Mouse (Mus musculus) c-Kit-positive CD71-positive TER-119-negative erythroid progenitor cells, embryonic 14.5 days (primary cell): Measurements from ENCODE around the gene Flt3.
A peak's percentile ranks its signal among the peaks of the same experiment; 100 is the strongest.

Experiments
- DNase-seq: peaks from one replicate; pipeline ENCODE4 v3.0.0-alpha.2; 2013; ENCODE audit warnings: low read depth

Gene Flt3

GRCm38 (mm10) chr5:147408731-147409130 is 8.4 kb upstream of the Flt3 start:
- no peak for DNase-seq

- DNase-seq: no peak
These were observed 5.8 kb upstream of the Flt3 start for GRCm38 (mm10) chr5:147406135-147406534.

- no peak for DNase-seq
These were observed 2.2 kb upstream of the Flt3 start for GRCm38 (mm10) chr5:147402505-147402904.

GRCm38 (mm10) chr5:147401024-147401423 is 735 bp upstream of the Flt3 start:
- no peak for DNase-seq

- DNase-seq: no peak
These were observed 253 bp upstream of the Flt3 start for GRCm38 (mm10) chr5:147400505-147400979.

- DNase-seq: no peak
These were observed 5.2 kb downstream of the Flt3 start for GRCm38 (mm10) chr5:147395050-147395449.

- DNase-seq: no peak
These were observed 7.5 kb downstream of the Flt3 start for GRCm38 (mm10) chr5:147392667-147393213.

- DNase-seq: no peak
These were observed 9.5 kb downstream of the Flt3 start for GRCm38 (mm10) chr5:147390772-147391171.

GRCm38 (mm10) chr5:147389052-147389451 is 11.2 kb downstream of the Flt3 start:
- DNase-seq: no peak

GRCm38 (mm10) chr5:147388376-147389008 is 11.8 kb downstream of the Flt3 start:
- DNase-seq: peak; percentile 51

GRCm38 (mm10) chr5:147386865-147387264 is 13.4 kb downstream of the Flt3 start:
- DNase-seq: no peak

- peak; percentile 24 for DNase-seq
These were observed 18.9 kb downstream of the Flt3 start for GRCm38 (mm10) chr5:147381396-147381795.

GRCm38 (mm10) chr5:147379481-147379880 is 20.8 kb downstream of the Flt3 start:
- DNase-seq: no peak

- no peak for DNase-seq
These were observed 30.0 kb downstream of the Flt3 start for GRCm38 (mm10) chr5:147370276-147370675.

GRCm38 (mm10) chr5:147368221-147368620 is 32.1 kb downstream of the Flt3 start:
- no peak for DNase-seq

- no peak for DNase-seq
These were observed 34.1 kb downstream of the Flt3 start for GRCm38 (mm10) chr5:147365995-147366765.

- no peak for DNase-seq
These were observed 37.2 kb downstream of the Flt3 start for GRCm38 (mm10) chr5:147363054-147363453.

- no peak for DNase-seq
These were observed 41.8 kb downstream of the Flt3 start for GRCm38 (mm10) chr5:147358481-147358880.

GRCm38 (mm10) chr5:147357536-147357935 is 42.8 kb downstream of the Flt3 start:
- peak; percentile 31 for DNase-seq

GRCm38 (mm10) chr5:147356260-147357055 is 43.8 kb downstream of the Flt3 start:
- DNase-seq: no peak

- DNase-seq: no peak
These were observed 44.5 kb downstream of the Flt3 start for GRCm38 (mm10) chr5:147355788-147356187.

- no peak for DNase-seq
These were observed 45.3 kb downstream of the Flt3 start for GRCm38 (mm10) chr5:147354985-147355384.
